Mouse (Mus musculus): ENCODE measurements around the gene Srxn1.

- TF ChIP-seq CTCF (IDR thresholded peaks at IDR 0.05; ENCODE audit: borderline replicate concordance, control insufficient read depth, extremely low read depth, insufficient read depth, low read length, poor library complexity) (no peak), POLR2A (IDR thresholded peaks at IDR 0.05; ENCODE audit: control insufficient read depth, extremely low read depth, insufficient read depth, low read length, poor library complexity) (no peak)
Measured at GRCm38 (mm10) chr2:152128597-152128996, 23.3 kb downstream of the Srxn1 start.

All from thymus, adult 2 months (tissue).